Mouse (Mus musculus): ENCODE results near the gene Dcx. TPM values are rescaled to one million over a fixed set of nuclear protein-coding genes. Genes with fewer than 3 reads are reported as not detected.

The Dcx gene
- not detected for polyA plus RNA-seq (2015; fragmentation: Illumina TruSeq; extraction: RNeasy Lipid Tissue Mini Kit (QIAGEN cat#74804); ENCODE audit: insufficient read depth, low replicate concordance)

GRCm38 (mm10) chrX:143932958-143933357 is at the start of gene Dcx:
Dcx (minus strand) TSS chrX:143933311.

GRCm38 (mm10) chrX:143827212-143827611 is 105.9 kb downstream of the Dcx start, which contains the start of gene Capn6:
Capn6 (minus strand) TSS chrX:143827414.

Other genes starting within 250 kb of the Dcx start
- gene Capn6, start 105.9 kb downstream of the Dcx start, polyA plus RNA-seq (2015; fragmentation: Illumina TruSeq; extraction: RNeasy Lipid Tissue Mini Kit (QIAGEN cat#74804); ENCODE audit: insufficient read depth, low replicate concordance) = 0.06 TPM
- 0.11 TPM for gene A730046J19Rik, start 220.4 kb upstream of the Dcx start, polyA plus RNA-seq (2015; fragmentation: Illumina TruSeq; extraction: RNeasy Lipid Tissue Mini Kit (QIAGEN cat#74804); ENCODE audit: insufficient read depth, low replicate concordance)